Mouse (Mus musculus) bone marrow macrophage, adult 2 months (primary cell): ENCODE measurements at regions not wholly inside any gene's neighbourhood (a gene's known extent, or its start where the extent isn't known, plus 50 kb on each side); places are given as distances from the start of the nearest gene placed in this dataset.

ENCODE experiments used
- H3K27ac ChIP-seq: 2 replicates; pipeline ENCODE4 v1.5.1; 2012; ENCODE audit warnings: low read depth, low read length; ENCODE audit not compliant: insufficient read depth
- H3K4me1 ChIP-seq: 2 replicates; pipeline ENCODE4 v1.6.1; 2012; ENCODE audit warnings: low read length; ENCODE audit not compliant: control insufficient read depth, insufficient read depth
- H3K4me3 ChIP-seq: 2 replicates; pipeline ENCODE4 v1.5.1; 2012; ENCODE audit warnings: mild to moderate bottlenecking, low read length, moderate library complexity; ENCODE audit not compliant: insufficient read depth
- CTCF ChIP-seq: IDR thresholded peaks from 2 replicates; pipeline ENCODE4 v1.5.1; 2012; ENCODE audit warnings: low read depth, mild to moderate bottlenecking, low read length, moderate library complexity
- POLR2A ChIP-seq: IDR thresholded peaks from 2 replicates; pipeline ENCODE4 v1.6.1; 2012; ENCODE audit warnings: mild to moderate bottlenecking, low read depth, low read length, borderline replicate concordance

GRCm38 (mm10) chr15:85672931-85673330, 61.9 kb upstream of the Ppara start:
- TF ChIP-seq POLR2A: no peak
- Histone ChIP-seq H3K4me1 (peaks cover 18% of the 10 kb centered on the region), H3K27ac (no peak overlapping the region), H3K4me3 (peak overlapping the region; percentile 91)

DNA sequence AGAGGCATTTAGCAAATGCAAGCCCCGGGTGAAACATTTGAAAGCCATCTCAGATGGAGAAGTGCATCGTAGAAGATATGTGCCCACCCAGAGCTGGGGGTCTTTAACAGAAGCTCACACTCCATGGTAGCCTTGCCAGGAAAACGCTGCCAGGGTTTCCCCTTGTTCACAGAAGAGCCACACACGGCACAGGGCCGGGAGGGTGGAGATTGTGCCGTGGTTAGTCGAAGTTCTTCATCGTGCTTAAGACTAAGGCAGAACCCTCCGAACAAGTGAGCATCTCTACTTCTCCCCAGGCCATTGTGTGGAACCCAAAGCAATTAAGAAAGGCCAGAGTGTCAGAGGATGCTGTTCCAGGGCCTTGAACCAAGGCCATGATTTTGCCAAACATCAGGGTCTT, 61.3 kb upstream of the Ppara start:
- no peak overlapping the region for H3K27ac ChIP-seq
- peak overlapping the region; percentile 48 for H3K4me3 ChIP-seq
- peaks cover 18% of the 10 kb centered on the region for H3K4me1 ChIP-seq
- TF ChIP-seq POLR2A: no peak
- TF ChIP-seq CTCF: no peak

GRCm38 (mm10) chr15:85674191-85674984, 60.4 kb upstream of the Ppara start:
- no peak for TF ChIP-seq CTCF
- TF ChIP-seq POLR2A: no peak
- H3K4me3 ChIP-seq: peak overlapping the region; percentile 16
- peaks cover 17% of the 10 kb centered on the region for H3K4me1 ChIP-seq
- H3K27ac ChIP-seq: no peak overlapping the region

- no peak for TF ChIP-seq CTCF
- TF ChIP-seq POLR2A: no peak
- H3K27ac ChIP-seq: no peak overlapping the region
- H3K4me1 ChIP-seq: peaks cover 17% of the 10 kb centered on the region
- H3K4me3 ChIP-seq: no peak overlapping the region
Measured at GRCm38 (mm10) chr15:85675126-85675525, 59.7 kb upstream of the Ppara start.

GRCm38 (mm10) chr15:85675736-85676135, 59.0 kb upstream of the Ppara start:
- H3K27ac ChIP-seq: no peak overlapping the region
- peaks cover 17% of the 10 kb centered on the region for H3K4me1 ChIP-seq
- no peak for TF ChIP-seq CTCF
- TF ChIP-seq POLR2A: no peak
- no peak overlapping the region for H3K4me3 ChIP-seq

- H3K4me3 ChIP-seq: no peak overlapping the region
- TF ChIP-seq CTCF (no peak), POLR2A (no peak)
- no peak overlapping the region for H3K27ac ChIP-seq
- peaks cover 17% of the 10 kb centered on the region for H3K4me1 ChIP-seq
Measured at GRCm38 (mm10) chr15:85676156-85676555, 58.6 kb upstream of the Ppara start.

GRCm38 (mm10) chr15:85676871-85677270, 57.9 kb upstream of the Ppara start:
- TF ChIP-seq CTCF: no peak
- TF ChIP-seq POLR2A: no peak
- H3K27ac ChIP-seq: no peak overlapping the region
- peaks cover 17% of the 10 kb centered on the region for H3K4me1 ChIP-seq
- no peak overlapping the region for H3K4me3 ChIP-seq

GRCm38 (mm10) chr15:85677381-85677780, 57.4 kb upstream of the Ppara start:
- TF ChIP-seq POLR2A (no peak), CTCF (no peak)
- Histone ChIP-seq H3K27ac (no peak overlapping the region), H3K4me1 (peaks cover 17% of the 10 kb centered on the region), H3K4me3 (no peak overlapping the region)

DNA sequence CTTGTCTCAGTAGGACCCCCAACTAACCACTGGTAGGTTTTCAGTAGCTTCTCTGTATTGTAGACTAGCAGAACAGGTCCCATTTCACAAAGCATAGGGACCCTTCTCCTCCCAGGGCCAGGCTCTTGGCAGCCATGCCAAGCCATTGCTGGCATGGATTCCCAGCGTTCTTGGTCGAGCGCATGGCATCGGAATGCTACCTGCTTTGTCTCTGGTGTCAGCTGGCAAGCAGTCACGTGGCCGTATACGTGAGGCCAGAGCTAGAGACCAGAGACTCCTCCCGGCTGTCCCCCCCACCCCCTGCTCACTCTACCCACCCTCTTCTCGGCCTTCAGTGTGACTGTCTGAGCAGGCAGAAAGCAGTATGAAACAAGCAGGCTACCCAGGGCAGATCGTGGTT, 56.9 kb upstream of the Ppara start:
- H3K4me3 ChIP-seq: no peak overlapping the region
- peaks cover 17% of the 10 kb centered on the region for H3K4me1 ChIP-seq
- no peak for TF ChIP-seq CTCF
- no peak overlapping the region for H3K27ac ChIP-seq

DNA sequence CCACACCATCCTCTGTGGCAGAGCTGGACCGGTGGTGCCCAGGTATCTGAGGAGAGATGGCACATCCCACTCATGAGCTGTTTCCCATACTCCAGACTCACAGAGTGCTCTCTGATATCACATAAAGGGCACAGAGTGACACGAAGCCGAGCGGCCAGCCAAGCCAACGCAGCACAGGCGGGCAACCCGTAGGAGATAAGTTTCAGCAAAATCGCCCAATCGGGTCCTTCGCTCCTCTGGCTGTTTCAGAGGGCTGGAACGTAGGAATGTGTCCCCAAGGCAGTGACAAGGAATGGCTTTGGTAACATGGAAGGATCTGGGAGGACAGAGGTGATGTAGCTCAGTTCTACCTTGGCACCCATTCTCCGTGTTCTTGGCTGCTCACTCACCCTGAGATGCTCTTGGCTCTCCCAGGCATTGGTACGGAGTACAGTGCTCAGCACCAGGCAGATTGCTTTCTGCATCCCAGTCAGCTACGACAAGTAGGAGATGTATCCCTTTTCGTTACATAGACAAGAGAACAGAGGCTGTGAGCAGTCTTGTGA, 56.4 kb upstream of the Ppara start:
- Histone ChIP-seq H3K27ac (no peak overlapping the region), H3K4me3 (no peak overlapping the region), H3K4me1 (peaks cover 17% of the 10 kb centered on the region)
- no peak for TF ChIP-seq CTCF
- TF ChIP-seq POLR2A: no peak

- H3K4me1 ChIP-seq: peaks cover 16% of the 10 kb centered on the region
- no peak overlapping the region for H3K27ac ChIP-seq
- no peak for TF ChIP-seq CTCF
- no peak for TF ChIP-seq POLR2A
- H3K4me3 ChIP-seq: no peak overlapping the region
Measured at GRCm38 (mm10) chr15:85678981-85679708, 55.6 kb upstream of the Ppara start.
